Mouse (Mus musculus): ENCODE results near the gene Ccdc185. TPM values are rescaled to one million over a fixed set of nuclear protein-coding genes. Genes with fewer than 3 reads are reported as not detected.
A peak's percentile ranks its signal among the peaks of the same experiment; 100 is the strongest.

Gene Ccdc185
- polyA plus RNA-seq (2016; fragmentation: Nextera tagmentation; extraction: Ambion mirVana) = not detected in 2 replicates

- WGBS = 89% methylated on average over 9 of the region's 9 CpGs
- Histone ChIP-seq H3K4me2 (replicated peaks) (no peak within 1 kb of the TSS), H3K27ac (no peak within 1 kb of the TSS), H3K9me3 (no peaks in the 10 kb centered on the region), H3K4me1 (no peaks in the 10 kb centered on the region), H3K27me3 (replicated peaks) (no peaks in the 10 kb centered on the region), H3K4me3 (no peak within 1 kb of the TSS), H3K9ac (no peak within 1 kb of the TSS), H3K36me3 (no peaks in the 10 kb centered on the region)
- ATAC-seq (ENCODE audit: low FRiP score, low read depth) = no peak
These were observed at the start of gene Ccdc185 for GRCm38 (mm10) chr1:182749080-182749479. TSS of gene Ccdc185 (minus strand) at chr1:182749180.

GRCm38 (mm10) chr1:182797048-182797447, 48.1 kb upstream of the Ccdc185 start:
- Histone ChIP-seq H3K4me2 (replicated peaks) (no peak overlapping the region), H3K36me3 (no peaks in the 10 kb centered on the region), H3K4me3 (no peak overlapping the region), H3K9ac (no peak overlapping the region), H3K4me1 (peaks cover 11% of the 10 kb centered on the region), H3K9me3 (no peaks in the 10 kb centered on the region), H3K27ac (no peak overlapping the region), H3K27me3 (replicated peaks) (no peaks in the 10 kb centered on the region)
- ATAC-seq (ENCODE audit: low FRiP score, low read depth) = peak; percentile 58; the same call in 1 of the 2 replicates
- 50% methylated on average over 14 of the region's 14 CpGs for WGBS

GRCm38 (mm10) chr1:182794628-182795027, 45.6 kb upstream of the Ccdc185 start:
- Histone ChIP-seq H3K27me3 (replicated peaks) (no peaks in the 10 kb centered on the region), H3K27ac (no peak overlapping the region), H3K4me3 (no peak overlapping the region), H3K9me3 (no peaks in the 10 kb centered on the region), H3K4me1 (peaks cover 12% of the 10 kb centered on the region), H3K36me3 (no peaks in the 10 kb centered on the region), H3K4me2 (replicated peaks) (no peak overlapping the region), H3K9ac (no peak overlapping the region)
- WGBS = 88% methylated on average over 9 of the region's 9 CpGs
- no peak for ATAC-seq (ENCODE audit: low FRiP score, low read depth)

- Histone ChIP-seq H3K9me3 (no peaks in the 10 kb centered on the region), H3K4me3 (no peak overlapping the region), H3K27me3 (replicated peaks) (no peaks in the 10 kb centered on the region), H3K9ac (no peak overlapping the region), H3K4me2 (replicated peaks) (no peak overlapping the region), H3K4me1 (peaks cover 12% of the 10 kb centered on the region), H3K27ac (no peak overlapping the region), H3K36me3 (no peaks in the 10 kb centered on the region)
- no peak for ATAC-seq (ENCODE audit: low FRiP score, low read depth)
- WGBS = 93% methylated on average over 10 of the region's 10 CpGs
These were observed 45.2 kb upstream of the Ccdc185 start for GRCm38 (mm10) chr1:182794221-182794620.

GRCm38 (mm10) chr1:182792521-182793071, 43.6 kb upstream of the Ccdc185 start:
- no peak; the same call in 1 of the 2 replicates for ATAC-seq (ENCODE audit: low FRiP score, low read depth)
- peaks cover 12% of the 10 kb centered on the region for H3K4me1 ChIP-seq
- H3K4me3 ChIP-seq = no peak overlapping the region
- no peaks in the 10 kb centered on the region for H3K36me3 ChIP-seq
- 26% methylated on average over 16 of the region's 16 CpGs for WGBS
- H3K9ac ChIP-seq = no peak overlapping the region
- no peak overlapping the region for H3K27ac ChIP-seq
- H3K27me3 ChIP-seq (replicated peaks) = no peaks in the 10 kb centered on the region
- peak overlapping the region; percentile 31 for H3K4me2 ChIP-seq (replicated peaks)
- no peaks in the 10 kb centered on the region for H3K9me3 ChIP-seq

GRCm38 (mm10) chr1:182788896-182789295, 39.9 kb upstream of the Ccdc185 start:
- no peak for ATAC-seq (ENCODE audit: low FRiP score, low read depth)
- Histone ChIP-seq H3K36me3 (no peaks in the 10 kb centered on the region), H3K27me3 (replicated peaks) (no peaks in the 10 kb centered on the region), H3K4me2 (replicated peaks) (no peak overlapping the region), H3K4me1 (peaks cover 7% of the 10 kb centered on the region), H3K4me3 (no peak overlapping the region), H3K9me3 (no peaks in the 10 kb centered on the region), H3K9ac (no peak overlapping the region), H3K27ac (no peak overlapping the region)
- WGBS = 68% methylated on average over 6 of the region's 6 CpGs

- H3K4me3 ChIP-seq = no peak overlapping the region
- no peak overlapping the region for H3K27ac ChIP-seq
- H3K4me1 ChIP-seq = 0 out of 2 replicates have a peak, but pooled peaks cover under 1% of the 10 kb centered on the region
- no peak overlapping the region for H3K9ac ChIP-seq
- no peak overlapping the region for H3K4me2 ChIP-seq (replicated peaks)
- H3K36me3 ChIP-seq = no peaks in the 10 kb centered on the region
- no peaks in the 10 kb centered on the region for H3K27me3 ChIP-seq (replicated peaks)
- no peak for ATAC-seq (ENCODE audit: low FRiP score, low read depth)
- 56% methylated on average over 7 of the region's 7 CpGs for WGBS
- no peaks in the 10 kb centered on the region for H3K9me3 ChIP-seq
These were observed 38.0 kb upstream of the Ccdc185 start for GRCm38 (mm10) chr1:182787030-182787429.

- no peaks in the 10 kb centered on the region for H3K4me1 ChIP-seq
- H3K27me3 ChIP-seq (replicated peaks) = no peaks in the 10 kb centered on the region
- H3K4me2 ChIP-seq (replicated peaks) = no peak overlapping the region
- 89% methylated on average over 5 of the region's 5 CpGs for WGBS
- no peak for ATAC-seq (ENCODE audit: low FRiP score, low read depth)
- H3K27ac ChIP-seq = no peak overlapping the region
- H3K4me3 ChIP-seq = no peak overlapping the region
- H3K9me3 ChIP-seq = no peaks in the 10 kb centered on the region
- H3K36me3 ChIP-seq = no peaks in the 10 kb centered on the region
- no peak overlapping the region for H3K9ac ChIP-seq
These were observed 36.5 kb upstream of the Ccdc185 start for GRCm38 (mm10) chr1:182785504-182785903.

GRCm38 (mm10) chr1:182784784-182785183, 35.8 kb upstream of the Ccdc185 start:
- Histone ChIP-seq H3K9ac (no peak overlapping the region), H3K36me3 (no peaks in the 10 kb centered on the region), H3K4me1 (no peaks in the 10 kb centered on the region), H3K27ac (no peak overlapping the region), H3K4me2 (replicated peaks) (no peak overlapping the region), H3K9me3 (no peaks in the 10 kb centered on the region), H3K27me3 (replicated peaks) (no peaks in the 10 kb centered on the region), H3K4me3 (no peak overlapping the region)
- ATAC-seq (ENCODE audit: low FRiP score, low read depth) = no peak
- WGBS = 89% methylated on average over 3 of the region's 3 CpGs

GRCm38 (mm10) chr1:182783774-182784173, 34.8 kb upstream of the Ccdc185 start:
- WGBS = 91% methylated on average over 7 of the region's 7 CpGs

GRCm38 (mm10) chr1:182779024-182779520, 30.1 kb upstream of the Ccdc185 start:
- H3K4me2 ChIP-seq (replicated peaks) = no peak overlapping the region
- H3K27me3 ChIP-seq (replicated peaks) = no peaks in the 10 kb centered on the region
- no peaks in the 10 kb centered on the region for H3K9me3 ChIP-seq
- peaks cover 8% of the 10 kb centered on the region for H3K4me1 ChIP-seq
- no peaks in the 10 kb centered on the region for H3K36me3 ChIP-seq
- no peak overlapping the region for H3K27ac ChIP-seq
- no peak overlapping the region for H3K9ac ChIP-seq
- 95% methylated on average over 6 of the region's 6 CpGs for WGBS
- ATAC-seq (ENCODE audit: low FRiP score, low read depth) = no peak
- H3K4me3 ChIP-seq = no peak overlapping the region

More at GRCm38 (mm10) chr1:182783774-182784173, 34.8 kb upstream of the Ccdc185 start:
- Histone ChIP-seq H3K9ac (no peak overlapping the region), H3K4me3 (no peak overlapping the region), H3K9me3 (no peaks in the 10 kb centered on the region), H3K4me2 (replicated peaks) (no peak overlapping the region), H3K4me1 (no peaks in the 10 kb centered on the region), H3K27me3 (replicated peaks) (no peaks in the 10 kb centered on the region), H3K27ac (no peak overlapping the region), H3K36me3 (no peaks in the 10 kb centered on the region)
- no peak for ATAC-seq (ENCODE audit: low FRiP score, low read depth)

GRCm38 (mm10) chr1:182778225-182778624, 29.2 kb upstream of the Ccdc185 start:
- no peaks in the 10 kb centered on the region for H3K36me3 ChIP-seq
- whole genome bisulfite sequencing = 84% methylated on average over 13 of the region's 13 CpGs
- H3K4me1 ChIP-seq = peaks cover 8% of the 10 kb centered on the region
- no peaks in the 10 kb centered on the region for H3K27me3 ChIP-seq (replicated peaks)
- H3K9ac ChIP-seq = no peak overlapping the region
- H3K9me3 ChIP-seq = no peaks in the 10 kb centered on the region
- no peak overlapping the region for H3K4me2 ChIP-seq (replicated peaks)
- H3K27ac ChIP-seq = no peak overlapping the region
- H3K4me3 ChIP-seq = no peak overlapping the region
- ATAC-seq (ENCODE audit: low FRiP score, low read depth) = no peak
